Mouse (Mus musculus): Measurements from ENCODE around the gene Btrc.
"Not testable (repeated sequence)": the region's sequence is repeated elsewhere in the genome, so short reads cannot be mapped to it uniquely, and the experiment has no call there.

Gene Btrc

DNA sequence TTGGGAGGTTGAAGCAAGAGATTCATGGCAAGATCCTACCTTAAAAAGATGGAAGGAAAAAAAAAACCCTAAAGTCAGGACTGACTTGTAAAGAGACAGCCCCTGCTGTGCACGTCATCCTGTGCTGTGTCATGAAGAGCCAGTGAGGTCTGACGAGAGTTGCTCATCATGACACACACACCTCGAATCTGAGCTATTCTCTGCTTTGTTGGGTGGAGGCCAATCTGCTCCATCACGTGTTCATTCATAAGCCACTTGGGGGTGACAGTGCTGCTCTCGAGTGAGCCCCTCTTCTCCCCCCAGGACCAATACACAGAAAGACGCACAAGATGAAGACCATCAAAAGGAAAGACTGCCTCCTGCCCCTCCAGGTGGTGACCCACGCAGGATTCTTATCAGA, 170.1 kb downstream of the Btrc start:
- no peak for DNase-seq (ENCODE audit: low spot score)

DNA sequence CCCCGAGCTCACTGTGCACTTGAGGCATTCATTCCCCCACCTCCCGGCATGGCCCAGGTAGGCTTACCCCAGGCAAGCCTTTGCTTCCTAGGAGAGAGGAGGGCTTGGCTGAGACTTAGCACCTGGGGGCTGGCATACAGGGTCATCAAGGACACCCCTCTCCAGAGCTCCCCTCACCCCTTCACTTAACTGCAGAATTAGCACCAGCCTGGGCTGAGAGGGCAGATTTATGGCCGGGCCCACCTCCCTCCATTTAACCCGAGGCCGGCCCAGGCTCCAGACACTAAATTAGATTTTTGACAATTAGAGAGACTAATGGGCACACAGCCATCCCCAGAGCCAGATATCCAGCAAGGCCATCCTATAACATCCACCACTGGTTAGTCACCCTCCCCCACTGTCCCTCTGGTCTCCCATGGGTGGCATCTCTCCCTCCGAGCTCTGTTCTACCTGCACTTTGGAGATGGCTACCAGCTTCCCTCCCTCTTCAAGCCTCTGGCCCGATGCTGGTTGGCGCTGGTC, 171.7 kb downstream of the Btrc start:
- peak; percentile 70 for DNase-seq (ENCODE audit: low spot score)

DNA sequence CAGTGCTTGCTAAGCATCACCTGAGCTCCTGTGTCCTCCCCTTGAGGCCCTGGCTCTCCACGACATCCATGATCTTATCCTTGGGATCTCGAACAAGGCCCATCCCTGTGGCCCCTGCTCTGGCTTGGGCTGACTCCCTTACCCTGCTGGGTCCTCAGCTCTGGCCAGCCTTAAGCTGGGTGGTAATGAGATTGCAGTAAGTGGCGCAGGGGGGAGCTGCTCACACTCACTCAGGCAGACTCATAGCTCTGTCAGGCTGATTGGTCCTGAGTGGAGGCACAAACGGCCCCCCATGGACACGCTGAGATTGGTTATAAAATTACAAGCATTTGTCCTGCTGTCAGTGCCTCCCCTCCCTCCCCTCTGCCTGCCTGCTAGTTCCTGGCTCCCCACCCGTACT, 172.4 kb downstream of the Btrc start:
- peak; percentile 42 for DNase-seq (ENCODE audit: low spot score)

DNA sequence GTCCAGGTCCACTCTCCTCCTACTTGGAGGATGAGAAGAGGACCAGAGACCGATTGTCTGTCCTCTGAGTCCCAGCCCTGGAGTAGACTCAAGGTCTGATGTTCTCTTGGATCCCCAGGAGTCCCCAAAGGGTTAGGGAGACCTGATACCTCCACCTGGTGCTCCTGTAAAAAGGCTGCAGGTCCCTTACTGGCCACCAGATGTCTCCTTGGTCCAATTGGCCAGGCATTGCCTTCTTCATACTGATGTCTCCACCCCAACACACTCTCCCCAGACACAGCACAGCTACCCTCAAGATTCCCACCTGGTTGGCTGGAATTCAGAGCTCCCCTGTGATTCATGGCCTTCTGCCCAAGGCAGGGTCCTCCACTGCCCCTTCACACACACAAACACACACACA, 174.0 kb downstream of the Btrc start:
- no peak for DNase-seq (ENCODE audit: low spot score)

DNA sequence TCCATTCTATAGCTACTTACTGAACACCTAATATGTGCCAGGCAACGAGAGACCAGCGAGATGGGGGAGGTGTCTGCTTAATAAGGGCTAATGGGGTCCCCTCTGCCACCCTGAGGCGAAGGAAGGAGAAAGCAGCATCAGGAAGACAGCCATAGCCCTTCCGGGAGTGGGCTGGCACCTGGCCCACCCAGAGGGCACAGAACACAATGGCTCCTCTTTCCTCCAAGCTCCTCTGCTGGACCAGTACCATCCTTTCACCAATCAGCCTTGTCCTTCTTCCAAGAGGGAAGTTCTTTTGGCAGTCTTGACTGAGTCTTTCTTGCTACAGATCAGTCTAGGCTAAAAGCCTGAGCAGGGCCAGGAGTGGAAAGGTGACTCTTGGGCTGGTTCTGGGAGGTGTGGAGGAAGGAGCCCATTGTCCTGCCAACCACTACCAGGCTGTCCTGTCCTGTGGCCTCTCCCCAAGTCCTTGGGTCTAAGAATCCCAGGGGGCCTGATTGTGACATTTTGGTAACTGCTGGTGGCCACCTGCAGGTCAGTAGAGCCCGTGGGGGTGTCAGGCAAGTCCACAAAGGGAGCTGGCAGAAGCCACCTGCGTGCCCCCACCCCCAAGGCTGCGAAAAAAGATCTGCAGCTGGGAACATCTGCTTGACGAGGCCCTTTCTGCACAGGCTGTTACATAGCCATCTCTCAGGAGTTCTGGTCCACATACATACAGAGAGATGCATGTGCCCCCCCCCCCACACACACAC, 177.3 kb downstream of the Btrc start:
- no peak for DNase-seq (ENCODE audit: low spot score)

DNA sequence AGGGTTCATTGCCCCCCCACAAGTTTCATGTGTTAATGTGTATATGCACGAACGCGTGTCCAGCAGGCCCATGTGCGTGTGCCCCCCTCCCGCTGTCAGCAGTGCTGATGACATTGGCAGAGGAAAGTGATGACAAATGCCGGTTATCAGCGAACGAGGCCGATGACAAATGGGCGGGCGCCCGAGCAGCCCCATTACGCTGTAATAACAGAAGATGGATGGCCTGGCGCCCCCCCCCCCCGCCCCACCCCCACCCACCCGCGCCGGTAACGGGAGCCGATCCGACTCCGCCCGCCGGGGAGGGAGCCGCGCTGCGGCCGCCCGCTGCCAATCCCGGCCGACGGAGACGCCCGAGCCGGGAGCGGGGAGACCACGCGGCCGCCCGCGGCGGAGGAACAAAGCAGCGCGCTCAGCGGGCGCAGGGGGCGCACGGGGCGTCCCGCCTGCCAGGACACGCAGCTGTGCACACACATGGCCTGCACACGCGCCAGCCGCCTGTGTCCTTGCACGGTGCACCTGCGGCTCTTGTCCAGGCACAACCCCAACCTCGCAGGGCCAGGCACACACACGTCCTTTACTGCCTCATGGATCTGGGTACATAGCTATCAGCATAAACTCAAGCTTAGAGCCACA, 178.0 kb downstream of the Btrc start:
- peak; percentile 68 for DNase-seq (ENCODE audit: low spot score)

DNA sequence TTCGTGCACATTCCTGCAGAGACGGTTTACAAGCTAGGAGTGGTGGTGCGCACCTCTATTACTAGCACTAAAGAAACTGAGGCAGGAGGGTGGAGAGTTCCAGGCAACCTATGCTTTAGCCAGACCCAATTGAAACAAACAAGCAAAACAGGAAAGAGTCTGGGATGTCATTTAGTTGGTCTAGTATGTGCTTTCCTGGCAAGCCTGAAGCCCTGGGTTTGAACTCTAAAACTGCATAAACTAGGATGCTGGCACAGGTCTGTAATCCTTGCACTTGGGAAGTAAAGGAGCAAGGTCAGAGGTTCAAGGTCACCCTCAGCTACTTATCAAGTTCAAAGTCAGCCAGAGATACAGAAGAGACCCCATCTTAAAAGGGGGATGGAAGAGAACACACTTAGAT, 178.5 kb downstream of the Btrc start:
- DNase-seq (ENCODE audit: low spot score) = no peak

DNA sequence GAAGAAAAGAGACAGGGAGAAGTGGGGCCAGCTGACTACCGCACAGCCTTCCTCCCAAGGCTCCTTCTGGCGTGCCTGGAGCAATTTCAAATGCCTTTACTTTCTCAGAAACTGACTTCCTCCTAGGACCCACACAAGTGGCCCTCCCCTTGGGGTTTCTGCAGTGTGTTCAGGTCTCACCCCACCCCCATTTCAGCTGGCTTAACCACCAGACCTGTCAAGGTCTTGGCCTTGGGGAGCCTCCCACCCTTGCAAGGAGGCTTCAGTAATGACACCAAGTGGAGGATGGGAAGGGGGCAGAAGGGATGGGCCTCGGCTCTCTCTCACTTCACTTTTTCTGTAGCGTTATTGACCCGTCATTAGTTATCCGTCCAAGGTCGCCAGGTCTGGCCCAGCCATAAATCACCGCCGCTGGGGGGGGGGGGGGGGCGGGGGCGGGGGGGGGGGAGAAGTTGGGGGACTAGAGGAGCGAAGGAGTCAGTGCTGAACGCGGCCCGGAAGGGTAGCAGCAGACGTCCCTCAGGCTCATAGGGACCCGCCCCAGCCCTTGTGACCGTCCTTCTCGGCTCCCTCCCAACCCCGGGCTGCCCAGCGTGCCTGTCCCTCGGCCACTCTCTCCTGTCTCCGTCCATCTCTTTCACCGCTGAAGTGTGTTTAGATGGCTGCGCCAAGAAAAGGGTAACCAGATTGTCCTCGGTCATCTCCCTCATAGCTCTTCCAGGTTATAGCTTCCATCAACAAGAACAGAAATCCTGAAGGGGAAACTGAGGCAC, 180.8 kb downstream of the Btrc start:
- no peak for DNase-seq (ENCODE audit: low spot score)

DNA sequence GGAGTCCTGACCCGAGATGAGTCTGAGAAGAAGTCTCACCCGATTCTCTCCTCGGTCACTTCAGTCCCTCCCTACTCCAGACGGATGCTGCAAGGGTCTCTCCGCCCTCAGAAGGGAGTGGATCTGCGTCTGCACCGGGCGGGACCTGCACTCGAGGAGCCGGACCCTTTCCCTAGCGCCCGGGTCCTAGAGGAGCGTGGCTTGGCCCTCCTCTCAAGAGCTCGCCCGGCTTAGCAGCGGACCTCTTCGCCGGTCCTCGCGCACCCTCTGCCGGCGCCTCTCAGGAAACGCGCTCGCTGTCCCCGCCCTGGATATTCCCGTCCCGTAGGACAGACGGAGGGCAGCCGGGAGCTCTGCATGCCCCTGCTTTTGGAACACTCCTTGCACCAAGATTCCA, 181.4 kb downstream of the Btrc start:
- peak; percentile 86 for DNase-seq (ENCODE audit: low spot score)

DNA sequence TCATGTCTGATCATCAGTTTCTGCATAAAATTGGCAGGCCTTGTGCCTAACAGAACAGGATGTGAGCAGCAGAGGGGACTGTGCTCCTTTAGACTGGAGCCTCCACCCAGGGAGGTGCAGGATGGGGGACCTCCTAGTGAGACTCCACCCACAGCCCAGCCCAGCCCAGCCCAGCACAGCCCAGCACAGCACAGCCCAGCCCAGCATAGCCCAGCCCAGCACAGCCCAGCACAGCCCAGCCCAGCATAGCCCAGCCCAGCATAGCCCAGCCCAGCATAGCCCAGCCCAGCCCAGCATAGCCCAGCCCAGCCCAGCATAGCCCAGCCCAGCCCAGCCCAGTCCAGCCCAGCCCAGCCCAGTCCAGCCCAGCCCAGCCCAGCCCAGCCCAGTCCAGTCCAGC, 184.7 kb downstream of the Btrc start:
- DNase-seq (ENCODE audit: low spot score) = not testable (repeated sequence)

DNA sequence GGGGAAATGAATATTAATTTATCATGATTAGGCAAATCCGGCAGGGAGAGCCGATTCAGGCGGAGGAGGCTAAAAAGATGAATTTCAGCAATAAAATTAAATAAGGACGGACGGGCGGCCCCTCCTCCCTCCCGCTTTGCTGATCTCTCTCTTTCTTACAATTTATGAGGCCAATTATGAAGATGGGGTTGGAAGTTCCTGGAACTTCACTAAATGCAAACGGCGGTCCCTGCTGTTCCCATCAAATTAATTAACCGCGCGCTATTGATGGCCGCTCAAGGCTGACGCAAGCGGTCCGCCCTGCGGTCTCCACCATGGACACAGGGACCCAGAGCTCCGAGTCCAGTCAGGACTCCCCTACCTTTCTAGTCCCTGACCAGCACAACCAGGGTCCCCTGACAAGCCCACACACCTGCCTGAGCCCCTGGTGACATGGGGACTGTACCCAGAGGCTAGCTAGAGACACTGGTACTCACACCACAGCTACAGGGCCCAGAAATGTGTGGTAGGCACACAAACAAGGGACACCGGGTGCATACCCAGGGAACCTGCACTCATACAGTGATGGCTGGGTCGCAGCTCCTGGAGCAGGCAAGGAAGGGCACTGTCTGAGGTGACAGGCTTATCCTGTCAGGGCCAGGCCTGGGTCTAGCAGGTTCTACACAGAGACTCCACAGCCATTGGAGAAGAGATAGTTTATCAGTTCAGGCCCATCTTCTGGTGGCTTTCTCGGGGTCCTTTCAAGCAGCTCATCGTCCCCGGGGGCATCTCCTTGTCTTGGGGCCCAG, 185.8 kb downstream of the Btrc start:
- no peak for DNase-seq (ENCODE audit: low spot score)

DNA sequence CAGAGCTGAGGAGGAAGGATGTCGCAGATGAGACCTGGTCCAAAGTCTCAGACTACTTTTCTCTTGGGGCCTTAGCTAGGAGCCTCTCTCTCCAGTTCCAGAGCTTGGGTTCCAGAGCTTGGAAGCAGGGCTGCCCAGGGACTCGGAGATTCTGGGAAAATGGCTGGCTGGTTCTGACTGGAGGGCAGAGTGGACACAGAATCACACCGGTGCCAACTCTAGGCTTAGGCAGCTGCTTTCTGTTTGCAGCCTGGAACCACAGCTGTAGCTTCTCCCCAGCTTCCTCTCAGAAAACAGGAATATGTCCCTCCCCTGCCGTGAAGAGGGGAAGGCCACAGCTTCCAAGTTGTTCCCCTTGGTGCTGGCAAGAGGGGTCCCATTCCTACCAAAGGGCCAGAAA, 186.4 kb downstream of the Btrc start:
- DNase-seq (ENCODE audit: low spot score) = no peak

DNA sequence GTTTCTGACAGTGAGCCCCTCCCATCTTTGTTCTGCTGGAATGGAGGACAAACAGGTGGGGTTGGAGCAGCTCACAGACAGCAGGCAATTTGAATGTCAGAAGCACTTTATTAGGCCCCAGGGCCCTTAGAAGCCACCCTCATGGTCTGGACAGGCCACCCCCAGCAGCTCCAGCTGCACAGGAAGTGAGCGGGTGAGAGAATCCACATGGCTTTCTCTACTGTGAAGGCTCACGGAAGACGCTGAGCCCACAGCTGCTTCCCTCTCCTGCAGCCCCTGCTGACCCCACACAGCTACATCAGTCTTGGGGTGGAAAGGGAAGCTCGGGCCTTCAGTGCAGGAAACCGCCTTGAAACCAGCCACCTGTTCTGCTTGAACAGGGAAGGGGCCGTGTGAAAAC, 188.7 kb downstream of the Btrc start:
- DNase-seq (ENCODE audit: low spot score) = no peak

DNA sequence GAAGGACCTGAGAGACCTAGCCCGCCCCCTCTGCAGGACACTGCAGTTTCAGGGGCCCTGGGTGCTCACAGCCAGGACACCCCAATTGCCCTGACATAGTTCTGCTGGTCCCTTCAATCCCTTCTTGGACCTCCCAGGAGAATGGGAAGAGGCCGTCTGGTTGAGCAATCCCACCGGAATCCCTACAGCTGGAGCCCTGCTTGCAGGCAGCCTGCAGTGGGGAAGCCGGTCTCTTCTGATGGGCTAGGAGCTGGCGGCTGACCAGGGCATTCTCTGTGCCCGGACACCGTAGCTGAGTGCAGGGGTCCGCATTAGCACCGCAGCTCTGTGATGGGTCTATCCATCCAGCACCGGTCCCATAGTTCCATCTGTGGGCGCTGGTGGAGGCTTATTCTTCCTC, 190.6 kb downstream of the Btrc start:
- no peak for DNase-seq (ENCODE audit: low spot score)

DNA sequence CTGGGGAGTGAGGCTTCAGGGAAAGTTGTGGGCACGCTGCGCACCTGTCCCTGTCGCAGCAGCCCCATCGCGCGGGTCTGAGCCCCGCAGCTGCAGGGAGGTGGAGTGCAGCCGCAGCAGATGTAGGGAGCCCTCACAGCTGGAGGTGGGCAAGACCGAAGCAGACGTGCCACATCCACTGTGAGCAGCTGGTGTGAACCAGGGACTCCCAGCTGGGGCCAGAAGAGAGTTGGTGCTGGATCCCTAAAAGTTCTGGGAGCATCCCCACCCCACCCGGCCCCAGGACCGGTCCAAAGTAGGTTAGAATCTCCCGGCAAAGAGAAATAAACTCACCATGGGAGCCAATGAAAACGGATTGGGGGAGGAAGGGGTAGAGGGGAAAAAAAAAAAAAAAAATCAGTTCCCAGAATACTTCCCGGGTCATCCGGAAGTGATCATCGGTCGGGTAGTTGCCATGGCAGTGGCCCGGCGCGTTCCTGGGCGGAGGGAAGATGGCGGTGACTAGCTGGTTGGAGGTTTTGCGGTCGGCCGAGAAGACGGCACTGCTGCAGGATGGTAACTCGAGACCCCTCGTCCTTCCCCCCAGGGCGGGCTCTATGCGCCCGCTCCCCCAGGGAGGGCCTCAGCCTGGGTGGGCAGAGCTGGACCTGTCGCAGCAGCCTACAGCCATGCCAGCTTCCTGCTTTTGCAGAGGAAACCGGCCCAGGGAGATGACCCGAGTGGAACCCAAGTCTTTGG, 196.8 kb downstream of the Btrc start, which contains the start of the genes Poll and Gm17018:
TSS of gene Poll (minus strand) at position 379 of the 738 bp plus-strand sequence.
TSS of gene Gm17018 (plus strand) at position 463 of the 738 bp plus-strand sequence.
- DNase-seq (ENCODE audit: low spot score) = peak; percentile 78

DNA sequence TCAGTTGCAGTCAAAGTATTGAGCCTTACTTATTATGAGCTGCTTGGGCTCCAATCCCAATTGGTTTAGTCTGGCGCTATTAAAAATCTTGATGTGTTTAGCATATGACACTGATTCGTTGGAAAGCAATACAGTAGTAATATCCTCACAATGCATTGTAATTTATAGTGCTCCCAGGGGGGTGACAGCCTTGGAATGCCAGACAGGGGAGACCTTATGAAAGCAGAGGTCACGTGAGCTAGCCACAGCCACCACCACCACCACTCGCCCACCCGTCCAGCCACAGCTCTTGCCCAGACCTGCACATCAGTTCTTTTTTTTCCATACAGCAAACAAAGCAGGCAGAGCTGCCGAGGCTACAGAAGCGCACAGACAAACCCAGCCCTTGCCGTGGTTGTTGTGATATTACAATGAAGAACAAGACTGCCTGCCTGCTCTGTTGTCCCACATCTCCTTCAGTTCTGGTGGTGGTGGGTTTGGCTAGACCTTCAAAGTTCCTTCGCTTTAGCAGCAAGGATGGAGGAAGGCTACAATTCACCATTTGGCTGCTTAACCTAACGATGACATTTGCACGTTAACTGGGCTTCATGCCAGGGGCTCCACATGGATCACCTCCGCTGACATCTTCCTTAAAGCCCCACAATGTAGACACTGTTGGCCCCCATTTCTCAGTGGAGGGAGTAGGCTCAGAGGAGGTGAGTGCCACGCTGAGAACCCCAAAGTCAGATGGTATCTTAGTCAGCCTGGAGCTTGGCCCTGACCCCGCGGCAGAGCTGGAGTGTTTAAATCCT, 202.6 kb downstream of the Btrc start:
- DNase-seq (ENCODE audit: low spot score) = no peak

DNA sequence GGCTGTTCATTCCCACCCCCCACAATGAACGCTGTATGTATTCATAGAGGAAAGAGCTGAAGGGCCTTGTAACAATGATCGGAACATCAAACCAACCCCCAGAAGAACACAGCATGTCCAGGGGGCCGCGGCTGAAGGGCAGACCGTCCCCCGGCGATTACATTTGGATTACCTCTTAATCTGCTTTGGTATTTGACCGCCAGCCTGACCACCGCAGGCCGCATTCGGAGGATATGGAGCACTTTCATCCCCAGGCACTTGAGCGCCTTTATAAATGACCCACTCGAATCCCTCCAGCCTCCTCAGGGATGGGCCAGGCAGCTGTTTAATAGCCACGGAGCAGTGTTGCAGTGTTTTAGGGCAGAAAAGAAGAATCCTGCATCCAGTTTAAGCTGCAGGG, 203.8 kb downstream of the Btrc start:
- DNase-seq (ENCODE audit: low spot score) = no peak

DNA sequence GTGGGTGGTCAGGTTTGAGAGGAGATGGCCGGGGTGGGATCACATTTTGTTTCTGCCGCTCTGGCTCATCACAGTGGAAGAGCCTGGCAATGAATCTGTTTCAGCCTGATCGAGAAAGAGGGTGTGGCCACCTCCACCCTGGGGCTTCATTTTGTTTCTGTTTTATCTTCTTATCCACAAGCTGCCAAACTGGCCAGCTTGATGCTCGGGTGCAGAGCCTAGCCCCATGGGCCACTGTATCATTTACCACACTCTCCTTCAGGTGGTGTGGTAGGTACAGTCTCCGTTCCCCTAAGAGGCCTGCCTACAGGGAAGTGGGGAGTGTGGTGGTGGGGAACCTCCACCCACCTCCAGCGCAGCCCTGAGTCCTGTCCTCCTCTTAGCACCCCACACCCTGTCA, 209.5 kb downstream of the Btrc start:
- DNase-seq (ENCODE audit: low spot score) = no peak

DNA sequence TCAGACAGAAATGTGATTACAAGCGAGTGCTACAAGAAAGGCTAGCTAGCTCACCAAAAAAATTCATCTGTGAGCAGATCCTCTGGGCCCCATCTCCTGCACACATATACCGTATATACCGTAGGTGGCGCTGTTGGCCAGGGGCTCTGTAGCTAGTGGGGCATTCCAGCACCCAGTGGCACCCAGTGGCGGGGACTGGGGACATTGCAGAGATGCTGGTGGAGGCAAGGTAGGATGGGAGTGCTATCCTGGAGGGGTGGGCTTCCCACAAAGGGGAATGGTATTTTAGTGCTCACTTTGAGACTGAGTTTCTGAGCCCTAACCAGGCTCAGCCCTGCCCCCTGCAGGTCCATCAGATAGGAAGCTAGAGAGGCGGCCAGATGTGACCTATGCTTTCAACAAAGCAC, 210.3 kb downstream of the Btrc start:
- DNase-seq (ENCODE audit: low spot score) = peak; percentile 61

DNA sequence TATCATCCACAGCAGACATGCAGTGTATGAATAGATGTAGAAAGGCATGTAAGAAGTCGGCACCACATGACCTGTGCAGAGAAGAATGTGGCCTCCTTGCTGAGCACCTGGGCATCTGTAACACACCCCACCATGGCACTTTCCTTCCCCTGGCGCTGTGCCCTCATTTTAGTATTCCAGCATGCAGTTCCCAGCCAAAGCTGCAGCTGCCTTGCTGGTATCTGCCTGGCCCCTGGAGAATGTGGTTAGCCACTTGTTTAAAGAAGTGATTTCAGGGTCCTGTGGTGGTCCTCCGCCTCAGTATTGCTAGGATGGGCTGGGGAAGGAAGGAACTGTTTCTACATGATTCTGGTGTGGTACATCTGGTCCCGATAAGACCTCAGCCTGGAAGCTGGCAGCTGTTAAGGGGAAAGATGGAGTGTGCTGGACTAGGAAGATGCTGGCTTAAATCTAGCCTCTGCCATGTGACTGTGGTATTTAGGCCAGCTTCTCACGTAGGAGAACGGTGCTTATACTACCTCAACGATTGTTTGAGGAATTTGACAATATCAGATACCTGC, 210.9 kb downstream of the Btrc start:
- no peak for DNase-seq (ENCODE audit: low spot score)
